Mouse (Mus musculus): ENCODE results near the gene Gas2l2. TPM values are rescaled to one million over a fixed set of nuclear protein-coding genes. Genes with fewer than 3 reads are reported as not detected.

Gene Gas2l2
- polyA plus RNA-seq, 1 experiment, result not detected

DNA sequence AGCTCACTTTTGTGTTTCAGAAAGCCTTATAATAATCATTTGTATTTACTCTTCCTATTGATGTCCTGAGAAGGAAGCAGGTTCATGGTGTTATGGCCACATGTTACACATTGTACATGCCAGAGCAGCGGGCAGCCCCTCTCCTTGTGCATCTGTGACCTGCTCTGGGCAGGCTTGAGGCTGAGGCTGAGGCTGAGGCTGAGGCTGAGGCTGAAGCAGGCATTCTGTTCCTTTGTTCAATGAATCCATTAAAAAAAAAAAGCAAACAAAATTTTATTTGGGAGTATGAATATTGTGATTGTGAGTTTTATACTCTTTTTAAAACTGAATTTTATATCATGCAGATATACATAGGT is 45.7 kb downstream of the Gas2l2 start:
- Histone ChIP-seq H3K4me1 (ENCODE audit: control insufficient read depth, insufficient read depth, low read length) (peaks cover 19% of the 10 kb centered on the region), H3K4me3 (ENCODE audit: insufficient read depth, low read depth, low read length) (no peak overlapping the region), H3K27ac (ENCODE audit: insufficient read depth, low read depth, low read length) (peak overlapping the region; percentile 88)
- 28% methylated on average over 1 of the region's 1 CpGs for WGBS
- TF ChIP-seq CTCF (IDR thresholded peaks at IDR 0.05; ENCODE audit: insufficient read depth, low read depth, low read length), result no peak
- TF ChIP-seq POLR2A (IDR thresholded peaks at IDR 0.05; ENCODE audit: insufficient read depth, low read depth, low read length), result no peak

DNA sequence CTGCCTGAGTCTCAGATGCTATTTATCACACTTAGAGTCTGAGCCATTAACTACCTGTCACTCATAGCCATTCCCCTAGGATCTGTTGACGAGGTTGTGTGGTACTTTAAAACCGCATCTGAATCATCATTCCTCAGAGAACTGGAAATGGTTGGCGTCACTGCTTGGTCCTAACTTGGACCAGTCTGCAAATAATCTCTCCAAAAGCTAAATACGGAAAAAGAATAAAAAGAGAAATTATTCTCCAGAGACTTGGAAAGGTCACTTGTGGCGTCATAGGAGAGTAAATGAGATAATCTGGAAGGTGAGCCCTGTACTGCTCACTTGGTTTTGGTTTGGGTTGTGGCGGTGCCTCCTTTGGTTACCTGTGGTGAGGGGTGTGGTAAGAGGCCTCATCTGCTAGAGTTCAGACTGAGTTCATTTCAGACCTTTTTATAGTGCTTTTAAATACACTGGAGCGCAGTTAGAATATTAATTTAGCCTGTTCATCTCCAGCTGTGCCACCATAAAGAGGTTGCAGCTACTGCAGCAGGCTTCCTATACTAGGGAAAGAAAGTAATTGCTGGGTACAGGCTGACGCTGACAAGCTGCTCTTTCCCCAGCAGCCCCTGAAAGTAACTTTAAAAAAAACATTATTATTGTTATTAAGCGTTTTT is 46.3 kb downstream of the Gas2l2 start:
- peaks cover 17% of the 10 kb centered on the region for H3K4me1 ChIP-seq (ENCODE audit: control insufficient read depth, insufficient read depth, low read length)
- H3K4me3 ChIP-seq (ENCODE audit: insufficient read depth, low read depth, low read length), result no peak overlapping the region
- whole genome bisulfite sequencing, result 15% methylated on average over 9 of the region's 9 CpGs
- no peak for TF ChIP-seq CTCF (IDR thresholded peaks at IDR 0.05; ENCODE audit: insufficient read depth, low read depth, low read length)
- TF ChIP-seq POLR2A (IDR thresholded peaks at IDR 0.05; ENCODE audit: insufficient read depth, low read depth, low read length), result no peak
- H3K27ac ChIP-seq (ENCODE audit: insufficient read depth, low read depth, low read length), result peak overlapping the region; percentile 86

GRCm38 (mm10) chr11:83379745-83380341 is 49.4 kb downstream of the Gas2l2 start:
- Histone ChIP-seq H3K4me1 (ENCODE audit: control insufficient read depth, insufficient read depth, low read length) (peaks cover 12% of the 10 kb centered on the region), H3K4me3 (ENCODE audit: insufficient read depth, low read depth, low read length) (no peak overlapping the region), H3K27ac (ENCODE audit: insufficient read depth, low read depth, low read length) (peak overlapping the region; percentile 25; the same call in 1 of the 2 replicates)
- 79% methylated on average over 7 of the region's 7 CpGs for WGBS
- TF ChIP-seq POLR2A (IDR thresholded peaks at IDR 0.05; ENCODE audit: insufficient read depth, low read depth, low read length) (no peak), CTCF (IDR thresholded peaks at IDR 0.05; ENCODE audit: insufficient read depth, low read depth, low read length) (no peak)

Other genes starting within 250 kb of the Gas2l2 start
- not detected in 2 replicates for gene Slfn3, start 238.1 kb downstream of the Gas2l2 start, polyA plus RNA-seq (2012; ENCODE audit: insufficient read depth, insufficient read length, low replicate concordance, missing spikeins)
- gene Slfn14, start 142.7 kb downstream of the Gas2l2 start, polyA plus RNA-seq (2012; ENCODE audit: insufficient read depth, insufficient read length, low replicate concordance, missing spikeins), result not detected in 2 replicates
- 546 TPM in 1 of 2 replicates, not detected in the other for gene Ap2b1, start 130.4 kb downstream of the Gas2l2 start, polyA plus RNA-seq (2012; ENCODE audit: insufficient read depth, insufficient read length, low replicate concordance, missing spikeins)
- gene Pex12, start 126.9 kb downstream of the Gas2l2 start, polyA plus RNA-seq (2012; ENCODE audit: insufficient read depth, insufficient read length, low replicate concordance, missing spikeins), result not detected in 2 replicates
- 96.6 TPM in 1 of 2 replicates, not detected in the other for gene Rasl10b, start 20.3 kb downstream of the Gas2l2 start, polyA plus RNA-seq (2012; ENCODE audit: insufficient read depth, insufficient read length, low replicate concordance, missing spikeins)
- gene 1700020L24Rik, start 8.2 kb upstream of the Gas2l2 start, polyA plus RNA-seq (2012; ENCODE audit: insufficient read depth, insufficient read length, low replicate concordance, missing spikeins), result not detected in 2 replicates
- not detected in 2 replicates for gene Mmp28, start 33.6 kb upstream of the Gas2l2 start, polyA plus RNA-seq (2012; ENCODE audit: insufficient read depth, insufficient read length, low replicate concordance, missing spikeins)
- gene Taf15, start 43.6 kb upstream of the Gas2l2 start, polyA plus RNA-seq (2012; ENCODE audit: insufficient read depth, insufficient read length, low replicate concordance, missing spikeins), result not detected in 2 replicates
- not detected in 2 replicates for gene Heatr9, start 92.7 kb upstream of the Gas2l2 start, polyA plus RNA-seq (2012; ENCODE audit: insufficient read depth, insufficient read length, low replicate concordance, missing spikeins)
- not detected in 2 replicates for gene Ccl5, start 101.1 kb upstream of the Gas2l2 start, polyA plus RNA-seq (2012; ENCODE audit: insufficient read depth, insufficient read length, low replicate concordance, missing spikeins)
- not detected in 2 replicates for gene Ccl9, start 149.2 kb upstream of the Gas2l2 start, polyA plus RNA-seq (2012; ENCODE audit: insufficient read depth, insufficient read length, low replicate concordance, missing spikeins)
- gene Ccl6, start 163.6 kb upstream of the Gas2l2 start, polyA plus RNA-seq (2012; ENCODE audit: insufficient read depth, insufficient read length, low replicate concordance, missing spikeins), result not detected in 2 replicates
- not detected in 2 replicates for gene Rpl9-ps1, start 216.2 kb upstream of the Gas2l2 start, polyA plus RNA-seq (2012; ENCODE audit: insufficient read depth, insufficient read length, low replicate concordance, missing spikeins)
- not detected in 2 replicates for gene Ccl3, start 219.9 kb upstream of the Gas2l2 start, polyA plus RNA-seq (2012; ENCODE audit: insufficient read depth, insufficient read length, low replicate concordance, missing spikeins)
- not detected in 2 replicates for gene Ccl4, start 233.1 kb upstream of the Gas2l2 start, polyA plus RNA-seq (2012; ENCODE audit: insufficient read depth, insufficient read length, low replicate concordance, missing spikeins)